Mouse (Mus musculus): ENCODE data around the gene Lfng.

Lfng gene

GRCm38 (mm10) chr5:140615321-140616109 is 8.4 kb downstream of the Lfng start:
- DNase-seq (ENCODE audit: low read depth in 1 of 2, low spot score in 2 of 2), result no peak

DNA sequence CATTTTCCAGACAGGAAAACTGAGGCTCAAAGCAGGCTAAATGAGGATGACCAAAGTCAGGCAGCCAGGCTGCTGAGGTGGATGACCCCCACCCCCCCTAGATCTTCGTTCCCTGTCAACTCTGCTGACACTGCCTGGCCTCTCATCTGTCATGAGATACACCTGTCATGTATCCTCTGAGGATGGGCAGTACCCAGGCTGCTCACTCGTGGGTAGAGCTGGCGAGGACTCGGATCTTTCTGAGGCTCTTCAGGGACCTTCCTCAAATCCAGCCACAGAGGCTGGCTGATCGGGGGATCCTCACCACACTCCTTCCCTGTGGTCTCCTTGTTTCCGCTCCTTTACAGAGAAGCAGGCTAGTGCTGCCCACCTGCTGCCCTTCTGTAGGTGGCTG is 9.0 kb downstream of the Lfng start:
- no peak for DNase-seq (ENCODE audit: low read depth in 1 of 2, low spot score in 2 of 2)

- peak; percentile 79 to 91 for DNase-seq (ENCODE audit: low read depth in 1 of 2, low spot score in 2 of 2)
These were observed 9.6 kb downstream of the Lfng start for GRCm38 (mm10) chr5:140616691-140617090.

DNA sequence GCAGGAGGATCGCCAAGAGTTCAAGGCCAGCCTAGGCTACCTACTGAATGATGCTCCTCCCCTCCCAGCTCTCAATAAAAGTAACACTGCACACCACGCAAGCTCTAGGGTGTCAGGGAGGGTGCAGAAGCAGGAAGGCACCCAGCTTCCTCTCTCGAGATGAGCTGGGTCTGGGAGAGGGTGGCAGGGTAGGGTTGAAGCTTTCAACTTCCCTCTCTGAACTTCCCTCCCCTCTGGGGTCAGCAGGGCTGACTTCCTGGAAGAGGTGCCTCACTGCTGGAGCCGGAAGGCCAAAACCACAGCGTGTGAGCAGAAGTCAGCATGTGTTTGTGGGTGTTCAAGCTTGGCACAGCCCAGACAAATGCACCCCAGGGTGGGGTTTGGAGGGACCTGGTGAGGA is 10.6 kb downstream of the Lfng start:
- DNase-seq (ENCODE audit: low read depth in 1 of 2, low spot score in 2 of 2), result peak; percentile 87 to 89

GRCm38 (mm10) chr5:140619151-140619771 is 12.1 kb downstream of the Lfng start:
- DNase-seq (ENCODE audit: low read depth in 1 of 2, low spot score in 2 of 2), result peak; percentile 46 to 77

DNA sequence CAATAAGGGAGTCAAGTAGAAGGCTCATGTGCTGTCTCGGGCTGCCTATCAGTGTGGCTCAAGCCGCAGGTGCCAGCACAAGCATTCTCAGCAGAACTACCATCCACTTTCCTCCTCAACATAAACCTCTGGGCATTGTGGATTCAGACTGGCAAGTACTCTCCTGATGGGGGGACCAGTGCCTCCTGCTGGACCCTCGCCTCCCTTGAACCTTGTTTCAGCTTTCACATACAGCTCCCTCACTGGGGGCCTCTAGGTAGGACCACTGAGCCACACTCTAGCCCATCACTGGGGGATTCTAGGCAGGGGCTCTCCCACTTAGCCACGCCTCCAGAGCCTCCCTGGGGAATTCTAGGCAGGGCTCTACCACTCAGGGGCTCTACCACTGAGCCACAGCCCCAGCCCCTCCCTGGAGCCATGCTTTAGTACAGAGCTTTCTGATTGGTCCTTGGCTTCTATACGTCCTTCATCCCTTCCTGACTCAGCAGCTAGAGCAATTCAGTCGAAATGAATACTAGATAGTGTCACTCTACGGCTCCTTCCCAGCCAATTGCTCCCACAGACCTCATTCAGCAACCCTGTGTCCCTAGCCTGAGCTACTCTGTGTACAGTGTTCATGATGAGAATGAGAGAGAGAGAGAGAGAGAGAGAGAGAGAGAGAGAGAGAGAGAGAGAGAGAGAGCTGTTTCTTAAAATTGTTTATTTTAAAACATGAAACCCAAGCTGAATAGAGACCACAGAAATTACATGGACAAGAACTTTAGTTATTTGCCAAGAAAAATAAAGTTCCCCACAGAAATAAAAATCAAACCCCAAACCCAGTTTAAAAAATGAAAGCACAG is 13.0 kb downstream of the Lfng start:
- no peak for DNase-seq (ENCODE audit: low read depth in 1 of 2, low spot score in 2 of 2)

DNA sequence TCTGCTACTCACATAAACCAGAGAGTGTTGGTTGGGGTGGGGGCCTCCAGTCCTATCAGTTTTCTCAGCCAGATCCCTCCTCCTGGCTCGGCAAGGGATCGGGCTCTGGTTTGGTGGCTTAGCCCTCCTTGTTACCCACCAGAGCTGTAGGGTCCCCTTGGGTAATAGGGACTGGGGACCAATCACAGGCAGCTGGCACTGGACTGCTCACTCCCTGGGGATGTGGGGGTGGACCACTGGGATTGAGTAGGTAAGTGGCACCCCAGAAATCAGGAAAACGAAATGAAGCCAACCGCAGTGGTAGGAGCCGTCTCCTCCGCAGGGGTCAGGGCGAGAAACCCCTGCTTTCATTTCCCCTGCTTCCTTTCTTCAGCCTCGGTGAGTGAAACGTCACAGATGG is 14.0 kb downstream of the Lfng start:
- DNase-seq (ENCODE audit: low read depth in 1 of 2, low spot score in 2 of 2), result no peak

DNA sequence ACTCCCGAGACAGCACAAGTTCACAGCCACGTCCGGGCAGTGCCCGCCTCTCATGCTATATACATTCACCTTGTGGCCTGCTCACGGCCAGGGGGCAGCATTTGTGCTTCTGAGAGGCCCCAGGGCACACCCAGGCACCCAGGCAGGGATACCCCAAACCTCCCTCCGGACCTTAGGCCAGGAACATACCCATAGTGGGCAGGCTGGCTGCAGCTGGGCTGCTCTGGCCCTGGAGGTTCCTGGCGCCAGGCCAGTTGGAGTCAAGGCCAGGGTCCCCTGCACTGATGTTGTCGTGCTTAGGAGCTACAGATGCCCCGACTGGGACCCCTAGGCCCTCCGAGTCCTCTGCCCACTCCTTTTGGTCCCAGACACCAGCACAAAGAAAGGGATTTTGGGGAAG is 14.4 kb downstream of the Lfng start:
- no peak for DNase-seq (ENCODE audit: low read depth in 1 of 2, low spot score in 2 of 2)

GRCm38 (mm10) chr5:140622978-140623670 is 16.0 kb downstream of the Lfng start:
- DNase-seq (ENCODE audit: low read depth in 1 of 2, low spot score in 2 of 2), result no peak

GRCm38 (mm10) chr5:140623791-140624190 is 16.7 kb downstream of the Lfng start:
- no peak for DNase-seq (ENCODE audit: low read depth in 1 of 2, low spot score in 2 of 2)

DNA sequence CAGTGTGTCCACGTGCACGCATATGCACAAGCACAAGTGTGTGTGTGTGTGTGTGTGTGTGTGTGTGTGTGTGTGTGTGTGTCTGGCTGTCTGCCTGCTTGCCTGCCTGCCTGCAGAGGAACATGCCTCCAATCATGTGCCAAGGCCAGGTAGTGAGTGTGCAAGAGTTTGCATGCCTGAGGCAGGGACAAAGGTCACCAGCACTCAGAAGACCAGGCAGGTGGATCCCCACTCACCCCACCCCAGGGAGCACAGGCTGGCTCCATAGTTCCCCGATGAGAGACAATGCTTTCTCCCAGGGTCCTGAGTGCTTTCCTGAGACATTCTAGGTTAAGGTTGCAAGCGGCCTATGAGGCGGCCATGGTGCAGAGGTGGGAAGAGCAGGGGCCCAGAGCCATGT is 17.1 kb downstream of the Lfng start:
- no peak for DNase-seq (ENCODE audit: low read depth in 1 of 2, low spot score in 2 of 2)

DNA sequence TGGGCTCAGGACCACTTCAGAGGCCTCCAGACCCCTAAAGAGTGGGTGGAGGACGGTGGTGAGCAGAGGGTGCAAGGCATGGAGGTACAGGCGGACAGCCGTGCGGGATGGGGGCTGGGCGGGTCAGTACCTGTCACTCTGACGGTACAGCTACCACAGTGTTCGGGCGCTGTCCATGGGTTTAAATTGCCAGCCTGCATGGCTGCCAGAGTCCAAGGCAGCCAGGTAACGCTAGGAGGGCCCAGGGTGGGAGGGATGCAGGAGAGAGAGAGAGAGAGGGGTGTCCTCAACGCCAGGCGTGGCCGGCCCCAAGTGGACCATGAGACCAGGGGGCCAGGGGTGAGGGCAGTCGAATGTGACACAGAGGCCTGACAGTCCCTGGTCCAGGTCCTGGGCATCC is 17.8 kb downstream of the Lfng start:
- DNase-seq (ENCODE audit: low read depth in 1 of 2, low spot score in 2 of 2), result no peak

GRCm38 (mm10) chr5:140627580-140627979 is 20.5 kb downstream of the Lfng start:
- DNase-seq (ENCODE audit: low read depth in 1 of 2, low spot score in 2 of 2), result no peak

- no peak for DNase-seq (ENCODE audit: low read depth in 1 of 2, low spot score in 2 of 2)
These were observed 21.9 kb downstream of the Lfng start for GRCm38 (mm10) chr5:140628995-140629394.

DNA sequence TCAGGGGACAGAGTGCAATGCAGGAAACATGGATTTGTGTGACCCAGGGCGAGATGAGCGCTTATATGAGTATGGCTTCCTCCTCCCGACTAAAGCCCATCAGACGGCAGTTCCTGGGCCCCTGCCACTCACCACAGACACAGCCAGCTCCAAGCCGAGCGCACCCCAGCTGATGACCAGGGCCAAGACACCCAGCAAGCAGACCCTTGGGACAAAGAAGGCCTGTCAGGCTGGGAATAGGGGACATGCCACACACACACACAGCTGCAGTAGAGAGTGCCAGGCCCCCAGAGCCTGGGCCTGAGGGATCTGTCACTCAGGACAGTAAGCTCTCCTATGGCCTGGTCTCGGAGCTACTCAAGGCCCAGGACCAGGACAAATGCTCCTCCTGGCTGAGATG is 26.3 kb downstream of the Lfng start:
- DNase-seq (ENCODE audit: low read depth in 1 of 2, low spot score in 2 of 2), result no peak

DNA sequence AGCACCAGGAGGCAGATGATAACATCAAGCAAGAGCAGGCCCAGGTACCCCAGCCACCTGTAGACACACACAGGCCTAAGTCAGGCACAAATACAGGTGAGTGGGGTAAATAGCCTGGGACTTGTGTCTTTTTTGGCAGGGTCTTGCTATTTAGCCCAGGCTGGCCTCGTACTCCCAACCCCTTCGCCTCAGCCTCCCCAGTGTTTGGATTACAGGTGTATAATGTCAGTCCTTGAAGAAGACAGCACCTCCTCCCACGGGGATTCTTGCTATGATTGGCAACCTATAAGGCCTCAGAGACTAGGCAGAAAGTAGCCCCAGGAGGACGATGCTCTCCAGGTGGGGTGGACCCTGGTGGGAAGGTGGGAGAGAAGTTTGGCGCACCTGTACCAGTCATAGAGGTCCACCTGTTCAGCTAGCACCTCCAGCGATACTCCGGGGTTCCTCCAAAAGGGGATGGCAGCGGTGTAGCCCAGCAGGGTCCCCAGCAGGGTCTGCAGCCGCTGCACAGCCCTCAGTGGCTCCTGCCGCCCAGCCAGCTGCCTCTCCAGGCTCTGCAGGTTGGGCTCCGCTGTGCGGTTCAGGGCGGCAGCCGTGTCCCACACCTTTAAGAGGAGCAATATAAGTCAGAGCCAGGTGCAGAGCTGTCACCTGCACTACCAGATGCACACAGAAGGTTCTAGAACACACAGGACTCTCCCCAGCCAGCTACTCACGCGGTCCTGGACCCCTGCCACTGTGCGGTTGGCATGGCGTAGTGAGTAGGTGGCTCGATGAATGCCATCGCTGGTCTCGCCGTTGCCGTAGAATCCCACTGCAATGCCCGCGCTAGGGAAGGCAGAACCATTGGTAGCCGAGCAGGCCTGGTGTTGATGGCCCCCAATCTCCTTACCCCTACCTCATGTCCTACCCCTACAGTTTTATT is 27.9 kb downstream of the Lfng start:
- DNase-seq (ENCODE audit: low read depth in 1 of 2, low spot score in 2 of 2), result no peak

GRCm38 (mm10) chr5:140636316-140637057 is 29.4 kb downstream of the Lfng start:
- DNase-seq (ENCODE audit: low read depth in 1 of 2, low spot score in 2 of 2), result no peak

DNA sequence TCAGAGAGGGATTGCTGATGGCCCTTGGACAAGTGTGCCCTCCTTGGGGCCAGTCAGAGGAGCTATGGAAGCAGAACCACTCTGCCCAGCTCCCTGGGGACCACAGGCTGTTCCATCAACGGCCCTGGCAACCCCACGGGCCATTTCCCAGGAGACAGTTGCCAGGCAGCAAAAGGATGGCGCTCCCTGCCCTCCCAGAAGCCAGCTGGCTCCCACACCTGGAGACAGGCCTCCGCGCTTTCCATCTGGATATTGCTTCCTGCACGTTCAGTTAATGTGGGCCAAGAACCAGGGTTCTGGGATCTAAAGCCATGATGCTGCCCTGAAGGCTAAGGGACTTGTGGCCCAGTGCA is 29.9 kb downstream of the Lfng start:
- no peak for DNase-seq (ENCODE audit: low read depth in 1 of 2, low spot score in 2 of 2)

DNA sequence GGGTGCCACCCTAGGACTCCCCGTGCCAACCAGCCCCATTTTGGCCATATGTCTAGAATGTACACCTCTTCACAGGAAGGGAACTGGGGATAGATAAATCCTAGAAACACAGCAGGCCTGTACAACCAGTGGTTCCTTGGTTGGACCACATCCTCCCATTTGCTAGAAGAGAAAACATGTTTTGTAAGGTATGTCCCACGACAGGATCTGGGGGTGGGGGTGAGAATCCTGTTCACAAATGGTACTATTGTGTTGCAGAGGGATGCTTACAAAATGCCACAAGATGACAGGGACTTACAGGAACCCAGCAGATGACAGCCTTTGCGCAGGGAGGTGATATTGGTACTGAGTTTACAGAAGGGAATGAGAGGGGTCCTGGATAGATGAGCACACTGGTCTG is 30.9 kb downstream of the Lfng start:
- DNase-seq (ENCODE audit: low read depth in 1 of 2, low spot score in 2 of 2), result no peak

DNA sequence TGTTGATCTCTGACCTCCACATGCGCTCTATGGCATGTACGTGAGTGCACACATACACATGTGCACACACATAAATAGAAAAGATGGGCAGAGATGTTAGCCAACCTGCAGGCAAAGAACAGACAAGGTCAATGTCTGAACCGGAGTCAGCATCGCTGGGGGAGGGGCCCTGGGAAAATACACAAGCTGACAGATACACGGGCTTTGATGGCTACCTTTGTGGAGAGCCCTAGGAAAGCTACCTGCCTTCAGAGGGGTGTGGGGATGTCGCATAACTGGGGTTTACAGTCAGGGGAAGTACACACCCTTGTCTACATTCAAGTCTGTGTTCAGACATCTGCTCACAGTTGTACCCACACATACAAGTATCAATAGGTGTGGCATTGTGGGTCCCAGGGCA is 31.4 kb downstream of the Lfng start:
- no peak for DNase-seq (ENCODE audit: low read depth in 1 of 2, low spot score in 2 of 2)

Measured in monocyte, adult 2 months (primary cell).